Mouse (Mus musculus) lung, postnatal 25 days (tissue): Measurements from ENCODE around the gene Lekr1.
A peak's percentile ranks its signal among the peaks of the same experiment; 100 is the strongest.

ENCODE experiments used
- DNase-seq: peaks from one replicate; pipeline ENCODE4 v3.0.0; 2022; ENCODE audit warnings: low spot score

The Lekr1 gene

DNA sequence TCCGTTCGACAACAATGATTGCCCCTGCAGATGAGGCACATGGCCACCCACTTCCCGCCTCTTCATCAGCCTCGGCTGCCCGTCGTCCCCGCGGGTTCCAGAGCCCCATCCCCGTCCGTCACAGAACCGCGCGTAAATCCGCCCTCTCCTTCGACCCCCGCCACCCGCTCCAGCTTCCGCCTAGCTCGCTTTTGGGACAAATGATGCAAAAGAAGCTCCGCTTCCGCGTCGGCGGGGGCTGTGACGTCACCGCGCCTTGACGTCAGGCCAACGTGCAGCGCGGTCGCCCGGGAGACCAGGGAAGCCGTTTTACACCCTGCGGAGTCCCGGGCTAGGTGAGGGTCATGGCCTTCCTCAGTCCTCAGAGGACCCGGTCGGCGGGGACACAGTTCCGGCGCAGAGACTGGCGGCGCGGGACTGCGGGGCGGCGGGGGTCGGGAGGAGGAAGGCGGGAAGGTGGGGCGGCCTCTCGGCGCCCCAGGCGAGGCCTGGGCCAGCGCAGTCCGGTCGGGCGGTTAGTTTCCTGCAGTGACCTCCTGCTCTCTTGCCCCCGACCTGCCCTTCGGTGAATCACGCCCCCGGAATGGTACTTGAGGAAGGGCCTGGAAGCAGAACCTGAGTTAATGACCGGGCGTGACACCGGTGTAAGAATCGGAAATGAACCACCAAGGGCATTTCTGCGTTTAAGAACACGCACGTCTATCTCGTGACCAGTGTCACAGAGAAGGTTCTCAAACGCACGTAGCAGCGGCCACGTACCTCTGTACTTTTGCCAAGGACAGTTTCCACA is at the start of gene Lekr1:
Gene Lekr1, plus strand, starts transcription at position 252 of the 790 bp plus-strand sequence.
- DNase-seq, result peak; percentile 90

DNA sequence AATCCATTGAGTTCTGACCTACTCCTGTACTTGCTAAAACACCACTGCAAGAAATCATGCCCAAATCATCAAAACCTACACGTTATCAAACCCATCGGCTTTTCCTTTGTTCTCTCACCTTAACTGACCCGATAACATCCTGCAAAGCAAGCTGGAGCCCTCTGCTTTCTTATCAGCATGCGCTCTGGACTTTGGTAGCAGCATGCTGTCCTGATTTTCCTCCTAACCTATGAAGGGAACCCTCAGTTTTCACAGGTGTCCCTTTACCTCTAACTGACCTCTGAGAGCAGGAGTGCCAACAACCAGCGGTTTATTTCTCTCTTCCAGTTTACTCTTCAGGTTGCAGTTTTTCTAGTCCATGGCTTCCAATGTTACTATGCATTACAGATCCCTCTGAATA is 48.5 kb upstream of the Lekr1 start:
- DNase-seq, result no peak

GRCm38 (mm10) chr3:65619340-65619739 is 46.7 kb upstream of the Lekr1 start:
- DNase-seq, result no peak

GRCm38 (mm10) chr3:65623057-65623456 is 43.0 kb upstream of the Lekr1 start:
- no peak for DNase-seq

DNA sequence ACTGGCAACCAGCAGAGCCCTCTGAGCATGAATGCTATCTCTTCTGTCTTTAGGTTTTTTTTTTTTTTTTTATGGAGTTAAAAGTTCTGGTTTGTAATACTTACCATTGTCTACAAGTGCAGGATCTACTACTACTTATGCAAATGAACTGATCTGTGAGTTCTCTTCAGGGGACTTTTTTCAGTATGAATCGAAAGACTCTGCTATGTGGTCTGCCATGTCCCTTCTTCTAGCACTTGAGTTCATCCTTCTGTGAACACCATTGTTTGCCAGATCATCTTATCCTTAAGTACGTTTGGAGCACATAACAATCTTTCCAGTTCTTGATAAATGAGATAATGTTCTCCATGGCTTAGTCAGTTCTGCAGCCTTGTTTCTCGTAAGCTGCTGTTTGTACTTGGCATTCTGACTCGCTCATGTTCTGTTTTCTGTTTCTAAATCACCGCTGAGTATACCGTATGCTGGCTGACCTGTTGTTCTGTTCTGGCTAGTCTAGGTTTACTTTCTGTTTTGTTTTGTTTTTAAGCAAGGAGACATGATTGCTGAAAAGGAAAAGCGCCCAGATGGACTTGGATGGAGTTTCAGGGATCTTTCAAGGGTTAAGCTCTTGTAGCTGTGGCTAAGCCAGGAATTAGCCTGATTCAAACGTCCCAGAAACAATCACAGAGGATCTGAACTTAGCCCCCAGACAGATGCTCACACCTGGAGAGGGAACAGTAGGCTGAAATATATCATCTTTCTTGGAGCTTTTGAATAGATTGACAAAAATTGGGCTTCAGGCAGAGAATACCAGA is 40.3 kb upstream of the Lekr1 start:
- DNase-seq, result no peak

DNA sequence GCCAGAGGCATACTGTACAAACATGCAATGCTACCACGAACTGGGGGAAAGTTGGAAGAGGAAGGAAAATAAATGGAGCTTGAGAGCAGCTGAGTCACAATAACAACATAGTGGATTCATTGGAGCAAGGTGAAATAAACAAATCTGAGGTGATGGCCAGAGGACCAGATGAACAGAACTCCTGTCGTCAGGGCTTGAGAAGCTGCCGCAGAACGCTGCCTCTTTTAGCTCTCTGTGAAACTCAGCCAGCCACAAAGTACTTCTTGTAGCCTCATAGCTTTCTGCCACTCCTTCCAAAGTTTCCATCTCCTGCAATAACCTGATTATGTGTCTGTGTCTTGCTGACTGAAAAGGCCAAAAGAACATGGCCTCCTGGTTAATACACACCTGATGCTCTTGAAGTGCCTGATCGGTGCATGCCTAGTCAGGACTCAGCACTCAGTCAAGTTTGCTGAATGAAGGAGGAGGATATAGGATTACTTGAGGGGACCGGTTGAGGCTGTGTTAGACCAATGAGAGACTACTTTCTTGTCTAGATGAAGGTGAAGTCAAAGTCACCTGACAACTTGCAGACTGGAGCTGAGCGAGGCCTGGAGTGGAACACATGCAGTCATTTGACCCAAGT is 39.6 kb upstream of the Lekr1 start:
- DNase-seq, result no peak

GRCm38 (mm10) chr3:65627021-65627706 is 38.9 kb upstream of the Lekr1 start:
- DNase-seq, result no peak

DNA sequence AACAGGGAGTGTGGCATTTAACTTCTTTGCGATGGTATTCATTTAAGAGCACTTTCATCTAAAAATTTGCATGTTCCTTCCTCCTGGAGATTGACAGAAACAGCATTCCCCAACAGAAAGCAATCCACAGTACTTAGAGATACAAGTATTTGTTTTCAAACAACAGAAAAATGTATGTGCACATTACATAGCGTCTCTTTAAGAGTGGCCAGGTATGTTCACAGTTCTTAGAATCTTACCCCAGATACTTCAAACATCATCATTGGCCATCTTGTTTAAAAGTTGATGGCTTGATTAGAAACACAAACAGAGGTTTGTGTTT is 38.4 kb upstream of the Lekr1 start:
- DNase-seq, result no peak

DNA sequence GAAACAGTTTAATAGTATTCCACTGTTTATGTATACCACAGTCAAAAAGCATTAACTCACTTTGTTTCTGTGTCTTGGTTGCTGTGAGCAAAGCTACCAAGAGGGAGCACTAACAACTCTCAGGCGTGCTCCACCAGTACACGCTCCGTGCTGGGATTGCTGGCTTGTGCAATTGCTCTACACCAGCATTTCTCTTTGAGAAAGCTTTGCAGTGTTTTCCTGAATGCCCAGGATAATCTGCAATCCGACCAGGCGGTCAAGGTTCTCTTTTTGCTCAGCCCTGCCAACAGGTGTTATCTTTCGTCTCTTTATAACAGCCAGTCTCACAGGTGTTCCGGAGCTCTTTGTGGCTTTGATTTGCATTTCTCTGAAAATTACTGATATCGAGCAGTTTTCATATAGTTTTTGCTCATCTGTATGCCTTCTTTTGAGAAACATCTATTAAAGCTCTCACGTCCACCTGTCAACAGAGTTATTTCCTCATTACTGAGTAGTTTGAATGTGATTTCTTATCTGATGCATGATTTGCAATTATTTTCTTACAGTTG is 36.4 kb upstream of the Lekr1 start:
- no peak for DNase-seq

- DNase-seq, result no peak
Observed at GRCm38 (mm10) chr3:65633604-65634003, 32.4 kb upstream of the Lekr1 start.

- DNase-seq, result no peak
Observed at GRCm38 (mm10) chr3:65635983-65636382, 30.0 kb upstream of the Lekr1 start.

DNA sequence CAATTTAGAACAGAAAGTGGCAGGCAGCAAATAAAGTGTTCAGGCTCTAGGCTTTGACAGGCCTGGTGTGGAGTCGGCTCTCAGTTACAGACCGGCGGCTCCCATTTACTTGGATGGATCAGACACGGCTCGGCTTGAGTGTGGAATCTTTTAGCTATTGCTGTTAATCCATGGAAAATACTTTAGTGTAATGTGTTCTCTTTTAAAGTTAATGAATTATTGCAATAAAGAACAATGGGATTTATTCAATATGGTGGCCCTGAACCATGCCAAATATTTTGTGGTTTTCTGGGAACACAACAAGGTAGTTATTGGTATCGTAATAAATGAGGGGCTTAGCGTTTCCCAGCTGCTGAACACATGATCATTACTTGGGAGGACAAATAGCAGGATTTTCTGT is 28.7 kb upstream of the Lekr1 start:
- no peak for DNase-seq

DNA sequence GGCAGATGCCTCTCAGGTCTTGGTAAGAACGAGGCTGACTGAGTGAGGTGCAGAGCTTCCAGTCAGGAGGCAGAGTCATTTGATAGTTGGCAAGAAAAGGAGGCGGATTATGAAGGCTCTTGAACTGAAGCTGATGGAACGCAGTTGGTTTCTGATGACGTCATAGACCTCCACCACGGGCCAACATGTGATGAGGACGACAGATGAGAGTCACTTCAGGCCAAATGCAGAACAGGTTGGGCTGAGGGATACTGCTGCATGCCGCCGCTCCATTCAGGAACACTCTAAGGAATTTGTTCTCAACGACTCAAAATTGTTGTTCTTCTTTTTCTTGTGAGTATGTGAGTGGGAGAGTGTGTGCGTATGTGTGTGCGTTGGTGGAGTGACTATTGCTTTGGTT is 27.1 kb upstream of the Lekr1 start:
- DNase-seq, result peak; percentile 19

DNA sequence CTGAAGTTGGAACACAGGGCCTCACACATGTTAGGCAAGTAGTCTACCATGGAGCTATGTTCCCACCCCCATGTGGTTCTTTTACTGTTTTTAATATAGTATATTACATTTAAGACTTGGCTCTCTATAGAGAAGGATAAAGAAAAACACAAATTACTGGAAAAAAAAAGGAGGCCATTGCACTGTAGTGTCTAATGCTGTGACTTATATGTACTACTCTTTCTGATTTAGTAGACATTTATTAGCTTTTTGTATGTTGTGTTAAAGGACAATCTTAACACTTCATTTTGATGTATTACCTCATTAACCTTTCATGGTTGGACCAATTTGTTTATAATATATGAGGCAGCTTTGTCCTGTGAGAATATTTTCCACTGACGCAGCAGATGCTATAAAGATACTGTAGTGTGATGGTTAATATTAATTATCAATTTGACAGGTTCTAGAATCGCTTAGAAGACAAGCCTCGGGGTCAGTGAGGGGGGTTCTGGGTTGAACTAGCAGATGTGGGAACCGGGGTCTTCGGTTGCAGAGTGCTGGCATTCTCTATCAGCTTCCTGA is 26.5 kb upstream of the Lekr1 start:
- DNase-seq, result no peak

DNA sequence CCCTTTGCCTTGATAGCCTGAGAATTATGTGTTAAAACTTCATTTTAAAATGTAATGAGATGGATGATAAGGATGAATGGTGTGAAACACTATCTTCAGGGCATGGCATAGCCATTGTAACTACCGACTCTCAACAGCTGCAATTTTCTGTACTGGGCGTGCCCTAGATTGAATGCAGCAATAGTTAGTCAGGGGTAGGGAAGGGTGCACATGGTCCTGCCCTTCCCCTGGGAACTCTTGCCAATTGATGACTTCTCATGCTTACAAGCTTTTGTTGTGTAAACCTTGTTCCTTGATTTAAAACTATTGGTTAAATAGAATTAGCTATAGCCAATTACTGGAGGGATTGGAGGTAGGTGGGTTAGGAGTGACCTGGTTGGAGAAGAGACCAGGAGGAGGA is 23.1 kb upstream of the Lekr1 start:
- DNase-seq, result no peak

DNA sequence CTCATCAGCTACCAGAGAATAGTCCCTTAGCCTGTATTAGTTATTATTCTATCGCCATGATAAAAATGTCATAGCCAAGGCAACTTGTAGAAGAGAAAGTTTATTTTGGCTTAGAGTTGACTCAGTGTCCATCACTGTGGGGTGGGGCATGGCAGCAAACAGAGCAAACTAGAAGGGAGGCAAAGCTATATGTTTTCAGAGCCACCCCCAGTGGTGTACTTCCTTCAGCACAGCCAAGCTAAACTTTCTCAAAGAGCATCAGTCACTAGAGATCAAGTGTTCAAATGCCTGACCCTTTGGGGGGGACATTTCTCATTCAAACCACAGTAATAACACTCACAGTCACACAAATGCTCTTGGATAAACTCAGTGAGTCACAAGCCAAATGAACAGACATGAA is 22.4 kb upstream of the Lekr1 start:
- no peak for DNase-seq

DNA sequence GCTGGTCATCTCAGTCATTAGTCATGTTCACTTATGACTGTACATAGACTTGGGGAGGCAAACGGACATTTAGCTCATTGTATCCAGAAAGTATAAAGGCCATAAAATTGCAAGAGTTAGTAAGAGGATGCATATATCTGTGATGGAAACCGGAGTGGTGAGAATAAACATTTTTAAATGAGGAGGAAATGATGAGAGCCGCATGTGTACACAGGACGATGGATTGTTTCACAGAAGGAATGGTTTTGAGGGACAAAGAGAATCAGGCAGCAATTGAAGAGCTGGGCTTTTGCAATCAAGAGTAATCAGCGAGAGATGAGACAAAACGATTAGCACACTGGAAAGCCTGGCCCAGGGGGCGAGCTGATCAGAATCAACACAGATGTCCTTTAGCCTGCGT is 18.4 kb upstream of the Lekr1 start:
- no peak for DNase-seq

DNA sequence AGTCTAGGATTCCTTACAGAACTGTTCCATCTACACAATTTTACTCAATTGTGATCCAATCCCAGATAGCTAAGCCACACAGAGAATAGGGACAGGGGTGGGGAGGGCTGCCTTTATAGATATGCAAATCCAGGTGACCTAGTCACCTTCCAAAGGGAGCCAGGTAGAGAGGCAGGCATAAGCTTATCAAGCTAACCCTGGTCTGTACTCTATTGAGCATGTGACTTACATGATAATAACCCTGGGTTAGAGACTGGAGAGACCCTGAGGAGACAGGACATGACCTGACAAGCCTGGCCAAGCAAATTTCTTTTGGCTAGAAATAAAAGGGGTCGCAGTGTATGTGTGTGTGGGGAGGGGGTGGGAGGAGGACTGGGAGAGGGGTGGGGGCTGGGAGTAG is 17.1 kb upstream of the Lekr1 start:
- DNase-seq, result no peak

- DNase-seq, result no peak
Observed at GRCm38 (mm10) chr3:65650156-65650815, 15.7 kb upstream of the Lekr1 start.

DNA sequence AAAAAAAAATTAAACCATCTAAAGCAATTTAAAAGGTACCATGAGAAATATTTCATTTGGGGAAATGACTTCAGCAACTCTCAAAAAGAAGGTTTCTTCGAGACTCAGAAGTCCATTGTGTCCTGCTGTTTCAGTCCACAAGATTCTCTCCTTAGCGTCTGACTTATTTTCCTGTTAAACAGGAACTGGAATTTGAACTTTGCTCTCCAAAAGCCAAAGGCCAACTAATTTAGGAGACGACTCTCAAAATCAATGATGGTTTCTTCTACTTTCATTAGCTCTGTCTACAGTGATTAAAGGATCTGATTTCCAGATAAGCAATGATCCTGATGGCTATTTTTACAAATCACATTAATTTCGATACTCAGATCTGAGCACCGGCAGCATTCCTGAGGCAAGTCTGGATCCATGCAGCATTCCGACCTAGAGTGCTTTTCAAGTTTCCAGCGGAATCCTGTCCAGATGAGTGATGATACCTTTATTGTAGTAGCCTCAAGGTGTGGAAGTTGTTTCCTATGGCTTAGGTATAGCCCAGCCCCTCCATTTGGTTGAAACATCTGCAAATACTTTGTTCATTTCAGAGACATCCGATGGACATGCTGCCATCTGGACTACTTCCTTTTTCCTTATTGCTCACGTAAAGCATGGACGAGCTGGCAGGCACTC is 11.4 kb upstream of the Lekr1 start:
- DNase-seq, result no peak

DNA sequence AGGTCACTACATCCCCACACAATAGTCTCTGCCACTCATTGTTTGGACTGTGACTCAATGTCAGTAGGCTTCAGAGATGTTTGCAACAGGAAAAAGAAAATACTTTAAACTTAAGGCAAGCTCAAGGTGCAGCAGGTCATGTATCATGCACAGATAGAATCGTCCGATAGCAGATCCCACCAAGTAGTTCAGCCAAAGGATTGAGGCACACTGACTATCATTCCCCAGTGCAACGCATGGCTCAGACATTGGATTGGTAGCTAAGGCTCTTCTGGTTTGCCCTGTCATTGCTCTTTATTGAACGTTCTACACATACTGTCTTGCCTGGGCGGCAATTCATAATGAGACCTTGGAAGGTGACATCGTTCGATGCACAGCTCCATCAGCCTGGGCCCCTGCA is 9.6 kb upstream of the Lekr1 start:
- no peak for DNase-seq
